Mouse (Mus musculus) CH12.LX (cell line): ENCODE measurements around the gene Macrod1. TPM values are rescaled to one million over a fixed set of nuclear protein-coding genes. Genes with fewer than 3 reads are reported as not detected.

Experiments
- DNase-seq: peaks from one replicate; pipeline ENCODE4 v3.0.0-alpha.2; 2013; ENCODE audit errors: extremely low read depth
- H3K27ac ChIP-seq: 2 replicates; pipeline ENCODE4 v1.5.1; 2012; ENCODE audit warnings: low read depth, mild to moderate bottlenecking, control low read depth, moderate library complexity; ENCODE audit not compliant: insufficient read depth
- H3K27me3 ChIP-seq: replicated peaks from 2 replicates; pipeline ENCODE3; 2012; ENCODE audit warnings: inconsistent platforms
- H3K36me3 ChIP-seq, 2 experiments: replicated peaks in 1 of 2; 2 replicates each; pipeline versions ENCODE3 to v1.6.1; 2012; ENCODE audit warnings: inconsistent platforms in 1 of 2, low read length in 1 of 2, mild to moderate bottlenecking in 1 of 2, mixed read lengths in 1 of 2, moderate library complexity in 1 of 2; ENCODE audit not compliant: control insufficient read depth in 1 of 2, insufficient read depth in 1 of 2
- H3K4me1 ChIP-seq, 2 experiments: 2 replicates each; pipeline ENCODE4 v1.6.1; 2012; ENCODE audit warnings: inconsistent platforms in 1 of 2, moderate library complexity in 1 of 2; ENCODE audit not compliant: insufficient read depth in 2 of 2, control insufficient read depth in 1 of 2
- H3K4me2 ChIP-seq: 2 replicates; pipeline ENCODE4 v1.6.1; 2012; ENCODE audit warnings: low read depth, mild to moderate bottlenecking, control low read depth; ENCODE audit not compliant: poor library complexity, insufficient read depth, severe bottlenecking
- H3K4me3 ChIP-seq, 3 experiments: fragments of 150-350 bp in 1 of 3; sonication (generic) in 1 of 3; replicated peaks in 1 of 3; 2 replicates each; pipeline versions ENCODE3 to v1.5.1; 2011 to 2012; ENCODE audit warnings: low read depth in 2 of 3, low read length in 2 of 3, mild to moderate bottlenecking in 2 of 3, moderate library complexity in 2 of 3, control low read depth in 1 of 3, improper control_type of control experiment in 1 of 3, inconsistent platforms in 1 of 3, mixed read lengths in 1 of 3; ENCODE audit not compliant: poor library complexity in 1 of 3
- H3K79me2 ChIP-seq: replicated peaks from 2 replicates; pipeline ENCODE4 v1.6.1; 2012; ENCODE audit warnings: mild to moderate bottlenecking, moderate library complexity; ENCODE audit not compliant: control insufficient read depth, poor library complexity, insufficient read depth, severe bottlenecking; ENCODE audit errors: extremely low read depth
- H3K9ac ChIP-seq: 2 replicates; pipeline ENCODE4 v1.6.1; 2012; ENCODE audit warnings: low read depth, mild to moderate bottlenecking, control low read depth, moderate library complexity; ENCODE audit not compliant: insufficient read depth
- H3K9me3 ChIP-seq: replicated peaks from 2 replicates; pipeline ENCODE3; 2012; ENCODE audit warnings: low read length, inconsistent platforms, mixed read lengths
- CTCF ChIP-seq, 2 experiments: IDR thresholded peaks in 1 of 2; conservative IDR thresholded peaks in 1 of 2; 2 replicates each; pipeline ENCODE4 v1.5.1; 2011 to 2012; ENCODE audit warnings: low read depth in 2 of 2, low read length in 2 of 2, improper control_type of control experiment in 1 of 2, inconsistent platforms in 1 of 2, mild to moderate bottlenecking in 1 of 2, moderate library complexity in 1 of 2
- ELF1 ChIP-seq: IDR thresholded peaks from 2 replicates; pipeline ENCODE4 v1.6.1; 2014; ENCODE audit warnings: low read depth, mild to moderate bottlenecking, inconsistent platforms, low read length, improper control_type of control experiment
- EP300 ChIP-seq: IDR thresholded peaks from 2 replicates; pipeline ENCODE4 v1.6.1; 2011; ENCODE audit warnings: low read length, improper control_type of control experiment
- GABPA ChIP-seq: IDR thresholded peaks from 2 replicates; pipeline ENCODE4 v1.6.1; 2012; ENCODE audit warnings: low read depth, low read length, improper control_type of control experiment, inconsistent platforms; ENCODE audit not compliant: insufficient replicate concordance
- JUN ChIP-seq: IDR thresholded peaks from 2 replicates; pipeline ENCODE4 v1.6.1; 2011; ENCODE audit warnings: low read depth, mild to moderate bottlenecking, low read length, improper control_type of control experiment, moderate library complexity; ENCODE audit not compliant: insufficient read depth
- KAT2A ChIP-seq: IDR thresholded peaks from 2 replicates; pipeline ENCODE4 v1.6.1; 2012; ENCODE audit warnings: low read length, improper control_type of control experiment, inconsistent platforms; ENCODE audit not compliant: insufficient replicate concordance
- MEF2A ChIP-seq: IDR thresholded peaks from 2 replicates; pipeline ENCODE4 v1.6.1; 2014; ENCODE audit warnings: low read depth, mild to moderate bottlenecking, inconsistent platforms, low read length, improper control_type of control experiment, borderline replicate concordance
- MYC ChIP-seq: IDR thresholded peaks from 2 replicates; pipeline ENCODE4 v1.6.1; 2011; ENCODE audit warnings: low read depth, mild to moderate bottlenecking, improper control_type of control experiment, low read length
- NELFE ChIP-seq: IDR thresholded peaks from 2 replicates; pipeline ENCODE4 v1.6.1; 2011; ENCODE audit warnings: low read depth, low read length, improper control_type of control experiment
- NRF1 ChIP-seq: IDR thresholded peaks from 2 replicates; pipeline ENCODE4 v1.6.1; 2014; ENCODE audit warnings: low read depth, mild to moderate bottlenecking, inconsistent platforms, low read length, improper control_type of control experiment, moderate library complexity
- POLR2A ChIP-seq: IDR thresholded peaks from 2 replicates; pipeline ENCODE4 v1.6.1; 2011; ENCODE audit warnings: low read depth, mild to moderate bottlenecking, improper control_type of control experiment, low read length
- POLR2AphosphoS2 ChIP-seq: IDR thresholded peaks from 2 replicates; pipeline ENCODE4 v1.6.1; 2011; ENCODE audit warnings: low read depth, low read length, improper control_type of control experiment
- RAD21 ChIP-seq: IDR thresholded peaks from 2 replicates; pipeline ENCODE4 v1.6.1; 2011; ENCODE audit warnings: low read depth, mild to moderate bottlenecking, low read length, improper control_type of control experiment, moderate library complexity
- RCOR1 ChIP-seq: conservative IDR thresholded peaks from 2 replicates; pipeline ENCODE4 v1.6.1; 2012; ENCODE audit warnings: low read depth, mild to moderate bottlenecking, inconsistent platforms, low read length, improper control_type of control experiment
- SIN3A ChIP-seq: IDR thresholded peaks from 2 replicates; pipeline ENCODE4 v1.6.1; 2012; ENCODE audit warnings: low read length, improper control_type of control experiment, inconsistent platforms
- SMC3 ChIP-seq: IDR thresholded peaks from 2 replicates; pipeline ENCODE4 v1.6.1; 2011; ENCODE audit warnings: low read depth, low read length, improper control_type of control experiment
- TCF12 ChIP-seq: IDR thresholded peaks from 2 replicates; pipeline ENCODE4 v1.6.1; 2014; ENCODE audit warnings: low read depth, mild to moderate bottlenecking, inconsistent platforms, low read length, improper control_type of control experiment
- UBTF ChIP-seq: IDR thresholded peaks from 2 replicates; pipeline ENCODE4 v1.6.1; 2012; ENCODE audit warnings: low read depth, mild to moderate bottlenecking, inconsistent platforms, low read length, improper control_type of control experiment, moderate library complexity
- USF2 ChIP-seq: conservative IDR thresholded peaks from 2 replicates; pipeline ENCODE4 v1.6.1; 2011; ENCODE audit warnings: low read depth, low read length, improper control_type of control experiment
- dilution Hi-C: fragments of 300-500 bp; cut with MboI; formaldehyde crosslinking; loops from 2 replicates; pipeline ENCODE4 v1.14.3; 2020; ENCODE audit warnings: low sequenced_read_pairs; ENCODE audit not compliant: extremely low pct_unique_long_range_greater_than_20kb, extremely low pct_ligation_motif_present
- in situ Hi-C: fragments of 300-500 bp; cut with MboI; formaldehyde crosslinking; loops from 3 replicates; pipeline ENCODE4 v1.14.3; 2019; ENCODE audit warnings: low sequenced_read_pairs, low pct_ligation_motif_present, low pct_unique_long_range_greater_than_20kb, mixed read lengths
- polyA plus RNA-seq: library from polyadenylated mRNA; unstranded; fragments of >175 nt; gene quantifications from 2 replicates; pipeline ENCODE4 v1.2.1, GENCODE M21; 2012; ENCODE audit warnings: low read depth; ENCODE audit not compliant: insufficient read length
- total RNA-seq, 2 experiments: library from RNA; depleted of rRNA; stranded (reverse); fragments of 300-350 nt in 1 of 2; fragments of >200 nt in 1 of 2; gene quantifications; 2 replicates each; pipeline ENCODE4 v1.2.3; 2012 to 2014

The Macrod1 gene
- total and polyA plus RNA-seq, 3 experiments: 1.0 TPM; not detected in 2

DNA sequence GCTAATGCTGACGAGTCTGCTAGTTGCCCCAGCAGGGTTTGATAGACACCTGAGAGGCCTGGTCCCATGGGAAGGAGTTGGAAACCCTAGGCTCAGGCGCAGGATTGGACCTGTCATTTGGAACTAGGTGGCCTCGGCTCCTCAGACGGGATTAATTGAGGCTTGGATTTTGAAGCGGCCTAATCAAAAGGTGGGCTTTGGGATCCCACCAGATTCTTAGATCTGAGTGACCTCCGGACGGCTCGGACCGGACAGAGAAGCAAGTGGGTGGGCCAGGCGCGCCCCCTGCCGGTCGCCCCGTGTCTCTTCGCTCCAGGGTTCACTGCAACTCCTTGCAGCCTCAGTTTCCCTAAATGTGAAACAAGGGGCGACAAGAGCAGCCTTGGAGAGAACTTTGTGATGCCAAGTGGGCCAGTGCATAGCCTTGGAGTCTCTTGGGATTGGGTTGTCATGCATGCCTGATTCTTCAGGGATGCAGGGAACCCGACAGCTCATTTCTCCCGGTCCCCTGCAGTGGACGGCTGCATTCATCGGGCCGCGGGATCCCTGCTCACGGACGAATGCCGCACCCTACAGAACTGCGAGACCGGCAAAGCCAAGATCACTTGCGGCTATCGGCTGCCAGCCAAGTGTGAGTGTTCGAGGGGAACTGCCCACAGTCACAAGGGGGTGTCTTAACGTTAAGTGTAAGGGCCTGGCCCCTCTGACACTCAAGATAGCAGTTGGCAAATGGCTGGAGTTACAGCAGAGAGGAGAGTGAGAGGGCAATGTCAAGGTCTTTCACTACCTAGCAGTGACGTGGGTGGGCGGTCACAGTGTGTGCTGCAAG is 139.5 kb downstream of the Macrod1 start:
- Histone ChIP-seq H3K4me3 (no peak overlapping the region), H3K4me2 (no peak overlapping the region), H3K9ac (no peak overlapping the region), H3K79me2 (no peaks in the 10 kb centered on the region), H3K27me3 (no peaks in the 10 kb centered on the region), H3K27ac (no peak overlapping the region), H3K4me1 (no peaks in the 10 kb centered on the region), H3K9me3 (no peaks in the 10 kb centered on the region), H3K36me3 (peaks cover 47 to 58% of the 10 kb centered on the region in 2 experiments)
- in situ Hi-C loops: no loop called here
- DNase-seq: no peak
- TF ChIP-seq SMC3 (peak; percentile 63), RAD21 (peak; percentile 51), GABPA (no peak), SIN3A (no peak), CTCF (conservative IDR thresholded peaks at IDR 0.05 in 1 of 2, IDR thresholded peaks at IDR 0.05 in 1 of 2; ENCODE audit: low read depth in 2 of 2, low read length in 2 of 2) (peak; percentile 46 to 77; a peak in 3 of 4 replicates), POLR2AphosphoS2 (0 out of 2 replicates have a peak, but pooled peaks have one; percentile 3)
- dilution Hi-C loops: no loop called here

DNA sequence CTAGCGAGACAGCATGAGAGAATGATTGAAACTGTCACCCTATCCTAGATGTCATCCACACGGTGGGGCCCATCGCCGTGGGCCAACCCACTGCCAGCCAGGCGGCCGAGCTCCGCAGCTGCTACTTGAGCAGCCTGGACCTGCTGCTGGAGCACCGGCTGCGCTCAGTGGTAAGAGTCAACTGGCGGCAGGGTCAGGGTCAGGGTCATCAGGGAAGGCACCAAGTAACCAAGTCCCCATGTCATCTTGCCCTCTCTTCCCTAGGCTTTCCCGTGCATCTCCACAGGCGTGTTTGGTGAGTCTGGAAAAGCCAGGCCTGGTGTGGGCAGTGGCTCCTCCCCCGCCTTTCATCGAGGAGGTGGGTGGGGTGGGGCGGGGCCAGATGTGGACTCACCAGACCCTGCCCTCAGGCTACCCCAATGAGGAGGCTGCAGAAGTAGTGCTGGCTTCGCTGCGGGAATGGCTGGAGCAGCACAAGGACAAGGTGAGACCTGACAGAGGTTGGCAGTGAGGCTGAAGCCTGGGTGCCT is 140.2 kb downstream of the Macrod1 start:
- dilution Hi-C loops: no loop called here
- in situ Hi-C loops: no loop called here
- H3K27me3 ChIP-seq: no peaks in the 10 kb centered on the region
- no peak for TF ChIP-seq JUN
- TF ChIP-seq RCOR1: no peak
- TF ChIP-seq MYC: no peak
- no peak for TF ChIP-seq TCF12
- no peak for TF ChIP-seq UBTF
- no peak for TF ChIP-seq NELFE
- no peak for TF ChIP-seq KAT2A
- no peak for TF ChIP-seq NRF1
- no peak for TF ChIP-seq RAD21
- TF ChIP-seq POLR2A: no peak
- TF ChIP-seq ELF1: no peak
- no peak for TF ChIP-seq USF2
- TF ChIP-seq EP300: no peak
- no peak for TF ChIP-seq MEF2A
- no peak for TF ChIP-seq CTCF (conservative IDR thresholded peaks at IDR 0.05 in 1 of 2, IDR thresholded peaks at IDR 0.05 in 1 of 2; ENCODE audit: low read depth in 2 of 2, low read length in 2 of 2)
- TF ChIP-seq POLR2AphosphoS2: no peak
- H3K9me3 ChIP-seq: no peaks in the 10 kb centered on the region
- H3K36me3 ChIP-seq: peaks cover 54 to 65% of the 10 kb centered on the region in 2 experiments
- no peak overlapping the region for H3K9ac ChIP-seq
- H3K4me3 ChIP-seq: no peak overlapping the region
- no peak for DNase-seq
- peaks cover 0 to 7% of the 10 kb centered on the region in 2 experiments; a peak in 2 of 4 replicates for H3K4me1 ChIP-seq
- no peaks in the 10 kb centered on the region for H3K79me2 ChIP-seq
- no peak overlapping the region for H3K4me2 ChIP-seq
- no peak overlapping the region for H3K27ac ChIP-seq
